Mouse (Mus musculus) cerebellum, postnatal 4 days (tissue): ENCODE results near the gene Prr5l.

Experiments
- DNase-seq, 2 experiments: peaks; one replicate each; pipeline ENCODE4 v3.0.0; 2022; ENCODE audit warnings: low spot score in 2 of 2, mixed read lengths in 1 of 2

Prr5l gene

DNA sequence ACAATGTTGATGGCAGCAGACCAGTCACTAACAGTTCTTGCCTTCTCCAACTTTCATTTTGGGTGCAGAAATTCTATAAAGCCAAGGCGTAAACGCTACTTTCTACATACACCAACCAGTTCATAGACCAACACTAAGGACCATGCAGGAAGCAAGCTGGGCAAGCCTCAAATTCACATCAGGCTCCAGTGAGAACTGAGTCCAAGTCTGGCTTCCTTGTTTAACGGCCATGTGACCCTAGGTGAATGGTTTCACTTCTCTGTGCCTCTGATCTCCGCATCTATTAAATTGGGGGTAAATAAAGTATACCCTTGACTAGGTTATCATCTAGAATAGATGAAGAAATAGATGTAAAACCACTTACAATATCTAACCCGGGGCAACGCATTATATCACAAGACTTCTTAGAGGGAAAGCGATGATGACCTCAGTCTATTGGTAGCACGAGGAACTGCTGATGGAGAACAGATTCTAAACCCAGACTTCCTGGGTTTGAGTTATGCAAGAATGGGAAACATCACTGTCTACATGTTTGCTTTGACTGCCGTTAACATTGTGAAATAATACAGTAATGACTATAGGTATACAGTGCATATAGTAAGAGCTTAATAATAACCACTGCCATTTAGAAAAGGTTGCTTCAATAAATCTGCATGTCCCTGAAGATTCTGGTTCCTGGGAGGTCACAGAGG is 1.2 kb downstream of the Prr5l start:
- DNase-seq: no peak

DNA sequence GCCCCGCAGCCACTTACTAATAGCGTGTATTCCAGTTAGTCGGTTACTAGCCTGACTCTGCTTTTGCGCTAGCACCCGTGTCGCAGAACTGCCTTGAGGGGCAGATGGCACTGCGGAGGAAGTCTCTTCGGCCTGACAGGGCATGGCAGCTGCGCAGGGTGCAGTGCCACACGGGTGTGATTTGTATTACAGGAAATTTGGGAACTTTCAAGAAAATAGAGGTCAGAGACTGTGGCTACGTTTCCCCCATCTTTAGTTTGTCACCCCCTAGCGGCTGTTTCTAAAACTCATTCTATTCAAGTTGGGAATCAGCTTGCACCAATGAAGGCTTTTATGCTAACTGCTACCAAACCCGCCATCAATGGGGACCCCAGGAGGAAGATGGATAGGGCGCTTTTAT is 11.6 kb downstream of the Prr5l start:
- peak in 1 of 2 experiments; percentile 39 for DNase-seq

DNA sequence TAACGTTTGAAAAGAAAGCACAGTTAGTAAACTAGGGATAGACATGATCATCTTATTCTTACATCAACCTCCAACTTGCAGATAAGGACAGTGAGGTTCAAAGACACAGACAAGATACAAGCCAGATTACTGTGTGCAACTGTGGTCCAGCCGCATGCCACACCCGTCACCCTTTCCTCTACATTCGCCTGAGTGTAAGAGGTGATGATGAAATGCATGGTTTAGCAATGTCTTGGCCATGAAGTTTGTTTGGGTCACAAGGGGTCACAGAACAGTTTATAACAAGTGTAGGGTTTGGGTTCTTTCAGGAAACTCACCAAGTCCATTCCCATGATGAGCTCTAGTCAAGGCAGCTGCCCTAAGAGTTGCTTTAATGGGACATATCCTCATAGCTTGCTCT is 14.1 kb downstream of the Prr5l start:
- no peak for DNase-seq

DNA sequence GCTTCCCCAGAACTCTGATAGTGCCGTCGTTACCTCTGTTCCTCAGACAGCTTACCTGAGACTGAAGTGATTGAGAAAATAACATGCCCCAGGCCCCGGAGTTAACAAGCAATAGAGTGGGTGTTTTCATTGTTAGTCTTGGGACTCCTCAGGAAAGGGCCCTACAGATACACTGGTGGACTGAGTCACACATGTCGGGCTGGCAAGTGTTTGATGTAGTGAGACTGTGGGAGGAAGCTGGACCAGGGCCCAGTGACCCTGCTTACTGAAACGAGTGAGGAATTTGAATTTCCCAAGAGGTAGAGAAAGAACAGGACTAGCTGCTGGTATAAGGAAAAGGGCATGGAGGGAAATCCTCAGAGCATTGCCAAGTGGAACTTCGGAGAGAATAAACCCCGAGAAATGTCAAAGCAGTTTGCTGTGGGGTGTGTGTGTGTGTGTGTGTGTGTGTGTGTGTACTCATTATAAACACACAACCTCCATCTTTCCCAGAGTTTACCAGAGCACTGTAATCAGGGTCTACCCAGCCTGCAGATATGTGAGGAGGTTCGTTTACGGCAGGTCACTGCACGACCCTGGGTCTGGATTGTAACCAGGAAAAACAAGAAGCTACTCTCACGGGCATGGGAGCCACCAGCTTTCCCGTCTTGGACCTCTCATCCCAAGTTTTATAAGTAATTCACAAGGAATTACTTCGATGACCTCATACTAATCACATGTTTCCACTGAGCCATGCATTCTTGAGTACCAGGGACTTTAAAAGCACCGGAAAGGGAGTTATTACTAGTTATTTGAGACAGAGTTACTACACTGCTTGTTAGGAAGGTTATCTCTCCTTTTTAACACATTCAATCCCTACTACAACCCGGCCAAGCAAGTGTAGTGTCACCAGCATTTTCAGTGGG is 20.4 kb downstream of the Prr5l start:
- no peak for DNase-seq

DNA sequence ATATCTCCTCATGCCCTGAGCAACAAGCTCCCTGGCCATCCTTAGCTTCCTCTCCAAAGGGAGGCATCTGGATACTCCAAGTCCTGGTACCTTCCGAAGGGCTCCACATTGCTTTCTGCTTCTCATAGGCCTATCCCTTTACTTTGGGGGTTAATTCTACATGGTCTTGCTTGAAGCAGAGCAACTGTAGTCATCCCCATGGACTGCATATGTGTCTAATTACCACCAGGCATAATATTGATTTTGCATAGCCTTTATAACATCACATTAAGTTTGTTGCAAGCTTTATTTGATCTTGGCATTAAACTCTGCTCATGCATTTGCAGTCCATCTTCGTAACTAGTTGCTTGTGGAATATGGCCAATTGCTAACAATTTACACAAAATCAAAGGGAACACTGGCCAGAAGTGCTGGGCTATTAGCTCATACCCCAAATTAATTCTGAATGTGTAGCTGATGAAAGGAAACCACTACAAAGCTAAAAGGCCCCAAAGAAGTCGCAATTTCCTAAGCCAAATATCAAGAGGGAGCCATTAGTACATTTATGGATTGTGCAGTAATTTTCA is 21.8 kb downstream of the Prr5l start:
- no peak for DNase-seq

DNA sequence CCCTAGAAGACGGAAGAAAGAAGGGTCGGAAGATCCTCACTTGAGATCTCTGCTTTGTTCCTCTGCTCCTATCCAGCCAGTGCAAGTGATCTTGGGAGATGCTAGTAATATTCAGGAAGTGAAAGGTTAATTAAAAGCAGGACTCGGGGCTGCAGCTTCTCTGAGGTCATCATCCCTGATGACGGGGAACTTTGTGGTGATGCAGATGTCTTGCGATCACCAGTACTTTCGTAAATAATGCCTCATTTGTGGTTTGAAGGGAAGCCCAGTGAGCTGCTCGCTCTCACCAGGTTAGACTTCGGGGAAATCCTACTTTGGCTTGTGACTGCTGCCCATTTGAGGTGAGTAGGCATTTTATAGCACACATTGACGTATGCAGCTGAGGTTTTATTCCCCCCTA is 26.7 kb downstream of the Prr5l start:
- no peak for DNase-seq

DNA sequence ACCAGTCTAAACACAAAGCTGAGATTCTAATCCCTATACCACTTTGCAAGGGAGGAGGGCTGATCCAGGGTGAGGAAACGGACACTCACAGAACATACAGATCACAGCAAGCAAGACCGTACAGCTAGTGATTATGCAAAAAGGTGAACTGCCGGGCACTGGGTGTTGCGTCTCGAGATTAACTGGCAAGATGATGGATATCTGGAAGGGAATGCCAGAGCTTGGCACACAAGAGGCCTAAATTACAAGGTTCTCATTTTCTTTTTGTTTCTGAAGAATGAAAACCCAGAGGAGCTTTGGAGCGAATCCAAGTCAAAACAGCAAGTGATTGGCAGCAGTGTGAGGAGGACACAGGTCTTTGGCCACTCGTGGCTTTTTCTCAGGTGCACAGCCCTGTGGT is 28.0 kb downstream of the Prr5l start:
- no peak for DNase-seq

DNA sequence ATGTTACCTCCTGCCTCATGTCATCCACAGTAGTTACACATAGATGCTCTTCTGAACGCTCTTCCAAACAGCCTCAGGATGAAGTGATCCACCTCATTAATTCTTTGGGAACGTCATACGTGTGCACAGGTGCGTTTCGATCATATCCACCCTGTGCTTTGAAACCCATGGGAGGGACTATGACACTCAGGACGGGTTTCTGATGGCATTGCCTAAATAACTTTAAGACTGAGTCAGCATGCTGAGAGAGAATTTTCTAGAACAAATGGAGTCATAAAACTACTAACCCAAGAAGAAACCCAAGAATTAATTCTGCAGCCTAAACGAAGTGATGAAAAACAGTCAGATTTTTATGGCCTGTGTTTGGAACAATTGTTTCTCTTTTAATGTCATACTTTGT is 40.1 kb downstream of the Prr5l start:
- DNase-seq: no peak

DNA sequence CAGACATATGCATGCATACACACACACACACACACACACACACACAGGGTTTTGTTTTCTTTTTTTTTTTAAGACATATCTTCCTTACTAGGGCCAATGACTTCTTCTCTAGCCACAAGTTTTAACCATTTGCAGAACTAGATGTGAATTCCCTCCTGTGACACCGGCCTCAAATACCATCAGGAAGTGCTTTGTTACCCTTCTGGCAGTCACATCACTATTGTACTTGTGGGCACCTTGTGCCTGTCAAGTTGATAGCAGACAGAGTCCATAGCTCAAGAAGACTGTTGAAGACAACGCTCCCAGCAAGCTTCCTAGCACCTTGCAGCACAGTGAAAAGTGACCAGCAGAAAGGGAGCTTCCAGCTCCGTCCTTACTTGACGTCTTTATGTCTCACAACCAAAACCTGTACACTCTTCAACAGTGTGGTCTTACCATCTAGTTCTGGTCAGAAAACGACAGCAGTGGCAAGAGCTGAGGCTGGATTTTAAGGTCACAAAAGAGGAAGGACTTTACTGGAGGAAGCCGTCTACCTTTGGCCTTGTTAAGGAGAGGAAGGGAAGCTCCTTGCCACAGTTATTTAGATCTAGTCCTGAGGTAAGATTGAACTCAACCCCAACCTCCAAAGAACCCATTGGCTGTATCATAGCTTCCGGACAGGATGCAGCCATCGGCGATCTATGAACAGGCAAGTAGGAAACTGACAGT is 47.9 kb downstream of the Prr5l start:
- no peak for DNase-seq

DNA sequence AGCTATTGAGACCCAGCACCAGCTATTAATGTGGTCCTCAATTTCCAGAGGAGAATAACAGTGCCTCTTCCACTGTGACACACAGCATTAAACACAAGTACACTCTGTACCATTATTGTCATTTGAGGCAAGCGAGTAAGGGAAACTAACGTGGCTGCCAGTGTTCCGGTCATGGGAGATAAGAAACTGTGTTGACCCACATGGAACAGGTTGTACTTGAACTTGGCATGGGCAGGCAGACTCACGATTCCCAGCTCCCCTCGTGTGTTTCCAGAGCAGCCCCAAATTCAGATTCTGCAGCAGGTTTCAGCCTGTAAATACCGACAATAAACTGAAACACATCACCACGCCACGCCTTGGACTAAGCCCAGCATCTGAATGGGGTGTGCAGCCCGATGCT is 50.5 kb downstream of the Prr5l start:
- no peak for DNase-seq

DNA sequence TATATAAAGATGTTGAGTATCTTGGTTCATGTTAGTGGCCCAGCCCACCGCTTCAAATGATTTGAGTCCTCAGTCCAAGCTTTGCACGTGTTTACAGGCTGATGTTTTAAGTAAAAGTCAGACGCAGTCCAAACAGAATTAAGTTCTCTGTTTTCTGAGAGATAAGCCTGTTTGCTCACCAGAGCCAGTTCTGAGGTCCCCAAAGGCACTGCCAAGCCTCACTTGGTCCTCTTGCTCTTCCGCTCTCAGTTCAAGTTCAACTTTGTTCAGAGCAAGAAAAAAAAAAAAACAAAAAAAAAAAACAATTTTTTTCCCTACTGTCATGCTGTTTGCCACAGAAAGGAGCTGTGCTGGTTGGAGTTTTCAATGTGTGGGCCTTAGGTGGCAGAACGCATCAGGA is 51.0 kb downstream of the Prr5l start:
- DNase-seq: no peak

DNA sequence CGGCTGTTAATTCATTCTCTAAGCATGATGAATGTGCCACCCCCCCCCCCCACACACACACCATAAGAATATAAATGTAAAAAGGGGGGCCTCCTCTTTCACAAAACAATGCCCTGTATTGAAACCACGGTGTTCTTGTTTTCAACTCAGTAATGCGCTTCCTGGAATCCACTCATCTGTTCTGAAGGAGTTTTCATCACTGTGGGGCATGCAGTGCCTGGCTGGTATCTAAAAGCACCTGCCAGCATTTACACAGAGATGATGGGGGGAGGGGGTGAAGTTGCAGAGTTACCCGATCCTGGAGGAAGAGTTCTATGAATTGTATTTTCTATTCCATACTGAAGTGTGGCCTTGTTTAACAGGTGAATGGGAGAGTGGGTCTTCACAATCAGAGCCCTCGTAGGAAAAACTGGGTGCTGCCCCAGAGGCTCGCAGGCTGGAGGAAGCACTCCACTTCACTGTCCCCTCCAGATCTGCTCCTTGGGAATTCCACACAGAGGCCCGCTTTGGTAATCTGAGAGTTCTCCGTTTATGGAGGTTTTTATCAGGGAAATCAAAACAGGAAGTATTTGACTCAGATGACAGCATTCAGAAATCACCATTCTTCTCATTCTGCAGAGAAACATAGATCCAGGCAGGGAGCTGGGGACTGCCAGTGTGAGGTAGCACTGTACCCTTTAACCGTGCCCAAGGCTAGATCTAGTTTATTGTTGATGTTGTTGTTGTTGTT is 52.5 kb downstream of the Prr5l start:
- DNase-seq: no peak

DNA sequence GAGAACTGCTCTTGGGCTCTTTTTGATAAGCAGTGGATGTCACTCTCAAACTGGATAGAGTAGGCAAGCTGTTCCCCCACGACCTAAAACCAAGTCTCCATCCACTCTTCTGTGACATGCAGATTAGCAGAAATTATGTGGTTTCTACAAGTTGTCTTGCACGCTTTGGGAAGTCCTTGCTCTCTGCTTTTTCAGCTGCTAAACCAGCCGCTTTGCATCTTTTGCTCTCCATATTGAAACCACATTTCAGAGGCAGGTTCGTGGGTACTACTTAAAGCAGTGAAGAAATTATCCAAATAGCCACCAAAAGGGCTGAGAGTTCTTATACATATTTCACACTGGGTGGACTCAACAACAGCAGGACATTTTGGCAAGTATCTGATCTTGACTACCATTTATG is 53.8 kb downstream of the Prr5l start:
- no peak for DNase-seq

DNA sequence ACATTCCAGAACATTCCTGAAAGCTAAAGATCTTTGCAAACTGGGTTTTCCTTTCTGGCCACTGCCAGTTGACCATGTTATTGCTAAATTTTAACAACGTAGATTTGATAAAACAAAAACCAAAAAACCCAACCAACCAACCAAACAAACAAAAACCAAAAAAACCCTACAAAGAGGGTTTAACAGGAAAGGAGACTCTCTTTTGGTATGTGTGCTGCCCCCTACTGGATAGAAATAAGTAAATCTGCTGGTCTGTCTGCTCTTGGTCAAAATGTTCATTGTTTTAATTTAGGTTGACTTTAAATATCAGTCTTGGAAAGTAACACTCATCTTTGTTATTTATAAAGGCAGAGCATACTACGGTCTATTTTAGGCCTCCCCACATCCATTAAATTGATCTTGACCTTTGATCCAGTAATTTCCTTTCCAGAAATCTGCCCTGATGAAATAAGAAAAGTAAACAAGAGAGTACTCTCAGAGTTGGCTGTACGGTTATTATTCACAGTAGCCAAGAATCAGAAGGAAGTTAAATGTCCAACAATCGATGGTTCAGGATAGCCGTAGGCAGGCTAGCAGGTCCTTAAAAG is 54.7 kb downstream of the Prr5l start:
- no peak for DNase-seq

DNA sequence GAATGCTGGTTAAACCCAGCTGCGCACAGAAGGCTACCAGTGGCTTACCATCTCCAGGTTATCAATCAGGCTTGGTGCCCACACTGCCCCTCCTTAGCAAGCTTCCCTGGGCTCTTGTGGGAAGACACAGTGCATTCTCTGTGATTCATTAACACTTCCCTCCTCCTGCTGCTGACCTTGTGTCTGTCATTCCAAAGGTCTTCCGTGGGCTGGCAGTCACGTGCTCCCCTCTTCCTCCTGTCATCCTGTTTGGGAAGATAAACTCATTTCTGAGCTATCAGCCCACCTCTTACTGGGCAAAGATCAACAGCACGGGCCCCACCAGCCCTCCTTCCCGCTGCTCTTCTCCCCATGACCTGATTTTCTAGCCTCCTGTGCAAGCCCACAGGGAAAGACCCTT is 55.2 kb downstream of the Prr5l start:
- DNase-seq: no peak

DNA sequence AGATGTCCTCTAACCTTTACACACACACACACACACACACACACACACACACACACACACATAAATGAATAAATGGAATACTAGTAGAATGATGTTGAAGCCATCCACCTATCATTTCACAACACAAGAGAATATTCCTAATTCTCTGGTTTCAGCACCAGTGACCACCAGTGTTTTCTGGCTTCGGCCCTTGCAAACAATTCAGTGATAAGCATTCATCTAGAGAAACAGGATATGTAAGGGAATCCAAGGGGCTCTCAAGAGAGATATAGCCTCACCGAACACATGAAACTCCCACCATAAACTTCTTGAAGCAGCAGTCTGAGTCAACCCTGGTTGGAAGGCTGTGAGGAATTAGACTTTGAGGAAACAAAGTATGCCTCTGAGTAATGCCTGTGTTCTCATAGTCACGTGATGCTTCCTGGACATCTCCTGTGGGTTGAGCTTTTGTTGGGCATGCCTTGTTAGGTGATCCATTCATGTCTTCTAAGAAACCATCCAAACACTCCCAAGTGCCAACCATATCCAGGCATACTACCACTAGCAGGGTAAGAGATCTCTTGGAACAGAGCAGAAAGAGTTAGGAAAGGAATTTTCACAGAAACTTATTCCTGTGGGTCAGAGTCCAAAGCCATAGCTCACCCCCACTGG is 55.8 kb downstream of the Prr5l start:
- no peak for DNase-seq

DNA sequence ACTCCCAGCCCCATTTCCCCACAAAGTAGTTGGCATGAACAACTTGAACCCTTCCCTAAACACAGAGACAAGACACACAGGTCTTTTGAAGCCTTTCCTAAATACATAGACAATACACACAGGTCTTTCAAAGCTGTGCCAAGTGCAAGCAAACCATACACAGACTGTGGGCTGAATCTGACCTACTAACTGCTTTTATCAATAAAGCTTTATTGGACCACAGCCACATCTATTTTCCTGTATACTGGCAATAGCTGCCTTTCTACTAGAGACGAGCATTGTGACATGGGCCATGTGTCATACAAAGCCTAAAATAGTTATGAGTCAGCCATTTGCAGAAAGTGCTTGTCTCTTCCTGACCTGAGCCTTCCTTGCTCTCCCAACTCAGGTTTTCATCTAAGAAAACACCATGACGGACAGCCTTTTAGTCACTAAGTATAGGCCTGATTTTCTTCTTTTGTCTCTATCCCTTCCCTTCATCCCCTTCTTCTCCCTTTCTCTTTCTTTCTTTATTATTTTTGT is 56.6 kb downstream of the Prr5l start:
- DNase-seq: no peak

DNA sequence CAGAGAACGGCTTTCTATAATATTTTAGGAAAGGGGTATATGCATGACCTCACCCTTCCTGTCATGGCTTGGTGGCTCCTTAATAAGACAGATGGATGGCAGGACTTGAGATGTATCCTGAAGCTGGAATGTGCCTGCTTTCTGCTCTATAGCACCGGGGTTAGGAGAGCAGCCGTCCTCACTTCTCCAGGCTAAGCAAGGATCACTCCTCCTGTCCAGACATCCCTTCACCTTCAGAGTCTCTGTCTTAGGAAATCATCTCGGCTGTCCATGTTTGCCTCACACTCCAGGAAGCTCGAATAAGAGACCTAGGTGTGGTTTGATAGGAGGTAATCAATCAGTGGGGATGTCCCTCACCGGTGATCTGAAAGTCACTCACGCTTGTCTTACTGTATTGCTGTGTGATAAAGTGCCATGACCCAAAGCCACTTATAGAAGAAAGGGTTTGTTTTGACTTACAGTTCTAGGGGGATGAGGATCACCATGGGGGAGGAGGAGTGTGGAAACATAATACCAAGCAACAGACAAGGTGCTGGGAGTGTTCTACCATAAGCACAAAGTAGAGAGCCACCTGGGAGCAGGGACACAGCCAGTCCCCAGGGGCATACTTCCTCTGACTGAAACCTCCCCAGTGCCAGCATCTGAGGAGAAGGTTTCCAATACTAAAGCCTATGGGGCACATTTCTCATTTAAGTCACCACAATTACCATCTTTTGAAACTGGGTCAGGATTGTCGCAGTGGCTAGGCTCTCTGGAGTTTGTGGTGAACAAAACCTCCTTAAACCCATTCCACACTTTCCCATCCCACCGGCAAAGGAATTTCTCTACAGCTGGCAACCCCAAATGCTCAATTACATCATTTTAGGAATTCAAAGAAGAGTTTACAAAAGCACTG is 57.4 kb downstream of the Prr5l start:
- DNase-seq: no peak

DNA sequence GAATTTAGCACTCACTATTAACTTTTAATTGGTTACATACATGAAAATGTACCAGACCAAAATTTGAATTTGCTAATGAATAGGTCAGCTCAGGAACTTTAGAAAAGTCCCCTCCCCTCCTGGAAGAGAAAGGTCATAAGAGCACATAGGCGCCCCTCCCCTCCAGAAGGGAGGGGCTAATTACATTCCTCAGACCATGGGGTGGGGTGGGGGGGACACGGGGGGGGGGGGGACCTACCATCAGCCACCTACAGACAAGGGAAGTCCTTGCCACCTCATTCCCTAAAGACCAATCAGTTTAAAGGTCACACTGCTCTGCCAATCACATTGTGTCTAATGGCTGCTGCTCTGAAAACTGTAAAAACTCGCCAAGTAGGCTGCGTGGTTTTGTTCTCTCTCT is 59.0 kb downstream of the Prr5l start:
- DNase-seq: no peak
